Comparison of ENCODE assay signal across 30 mouse cellular contexts in the genomic region with DNA sequence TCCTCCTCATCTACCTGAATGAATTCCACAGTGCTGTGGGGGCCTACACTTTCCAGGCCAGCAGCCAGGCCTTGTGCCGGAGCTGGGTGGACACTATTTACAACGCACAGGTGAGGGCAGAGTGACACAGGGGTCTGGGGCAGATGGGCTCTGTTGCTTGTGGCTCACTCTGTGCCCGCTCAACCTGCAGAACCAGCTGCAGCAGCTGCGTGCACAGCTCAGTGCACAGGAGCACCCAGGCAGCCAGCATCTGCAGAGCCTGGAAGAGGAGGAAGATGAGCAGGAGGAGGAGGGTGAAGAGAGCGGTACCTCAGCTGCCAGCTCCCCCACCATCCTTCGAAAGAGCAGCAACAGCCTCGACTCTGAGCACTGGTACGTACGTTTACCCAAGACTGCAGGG. TPM values are rescaled to one million over a fixed set of nuclear protein-coding genes. Genes with fewer than 3 reads are reported as not detected.
"Had no signal": no experiment of that assay in that cellular context is flagged by ENCODE, and none has a peak within 500 bp of the region (broad histone marks: within the 10 kb centered on the region; RNA-seq: fewer than 3 reads in every experiment).

No protein-coding gene starts in this region.

- H3K9ac ChIP-seq: limb, embryonic 13.5 days; lung, embryonic 15.5 days; midbrain, embryonic 13.5 days; neural tube, embryonic 12.5 days; stomach, embryonic 15.5 days had no signal

- DNase-seq: kidney, adult 18-20 months; kidney, adult 9 months; kidney, postnatal 25 days; layer of hippocampus, adult 9-11 months; lung, adult 18-20 months; lung, postnatal 10 days; lung, postnatal 36 days; retina, postnatal 1 day; right cerebral cortex, postnatal 25 days; spleen, adult 18-20 months; thymus, postnatal 25 days had no signal

- ATAC-seq: inflammation-experienced regulatory T-cells, adult 6 months; intestine, embryonic 16.5 days; midbrain, embryonic 13.5 days; midbrain, embryonic 16.5 days had no signal

- H3K4me3 ChIP-seq: layer of hippocampus, adult 2 months; limb, embryonic 10.5 days; limb, embryonic 13.5 days; lung, embryonic 15.5 days; megakaryocyte, embryonic 14.5 days; midbrain, embryonic 10.5 days; midbrain, embryonic 13.5 days; neural tube, embryonic 12.5 days; stomach, embryonic 15.5 days had no signal

- H3K4me2 ChIP-seq: limb, embryonic 13.5 days; lung, embryonic 15.5 days; midbrain, embryonic 13.5 days; neural tube, embryonic 12.5 days; stomach, embryonic 15.5 days had no signal

- H3K27ac ChIP-seq: layer of hippocampus, adult 2 months; limb, embryonic 10.5 days; limb, embryonic 13.5 days; lung, embryonic 15.5 days; midbrain, embryonic 10.5 days; midbrain, embryonic 13.5 days; neural tube, embryonic 12.5 days; stomach, embryonic 15.5 days had no signal

- H3K9me3 ChIP-seq: limb, embryonic 10.5 days; limb, embryonic 13.5 days; lung, embryonic 15.5 days; midbrain, embryonic 10.5 days; midbrain, embryonic 13.5 days; neural tube, embryonic 12.5 days; stomach, embryonic 15.5 days had no signal

RNA-seq across cellular contexts. Expression of gene Tnfrsf25, which starts 3.4 kb away (rescaled TPM):
- total RNA-seq: monocyte, adult 5-6 weeks had no signal

RNA-seq across cellular contexts. Expression of gene Hes2, which starts 46.3 kb away (rescaled TPM):
- total RNA-seq: layer of hippocampus, adult 2 months; layer of hippocampus, postnatal 25 days; left cerebral cortex, adult 18-20 months; left cerebral cortex, postnatal 25 days; liver, adult 2 months; monocyte, adult 5-6 weeks; neutrophil, adult 5-6 weeks had no signal
- polyA plus RNA-seq: inflammation-experienced regulatory T-cells, adult 6 months; limb, embryonic 10.5 days; limb, embryonic 13.5 days; liver, adult 2 months; midbrain, embryonic 16.5 days; thymus, postnatal 0 days had no signal
